Mouse (Mus musculus) layer of hippocampus, adult 9-11 months (tissue): ENCODE data around the gene Rab11fip3.

ENCODE experiments used
- DNase-seq: peaks from one replicate; pipeline ENCODE4 v3.0.0; 2022

The Rab11fip3 gene

GRCm38 (mm10) chr17:26028261-26028660 lies 41.1 kb downstream of the Rab11fip3 start:
- no peak for DNase-seq

GRCm38 (mm10) chr17:26024674-26025073 lies 44.7 kb downstream of the Rab11fip3 start:
- DNase-seq = no peak

GRCm38 (mm10) chr17:26023966-26024365 lies 45.4 kb downstream of the Rab11fip3 start:
- no peak for DNase-seq

- DNase-seq = no peak
Observed at GRCm38 (mm10) chr17:26023181-26023580, 46.2 kb downstream of the Rab11fip3 start.

- DNase-seq = no peak
Observed at GRCm38 (mm10) chr17:26021728-26022341, 47.5 kb downstream of the Rab11fip3 start.

- DNase-seq = no peak
Observed at GRCm38 (mm10) chr17:26020848-26021347, 48.5 kb downstream of the Rab11fip3 start.

GRCm38 (mm10) chr17:26018388-26018787 lies 51.0 kb downstream of the Rab11fip3 start:
- DNase-seq = no peak

- no peak for DNase-seq
Observed at GRCm38 (mm10) chr17:26017949-26018348, 51.4 kb downstream of the Rab11fip3 start.

- peak; percentile 59 for DNase-seq
Observed at GRCm38 (mm10) chr17:26017021-26017420, 52.3 kb downstream of the Rab11fip3 start.

- DNase-seq = peak; percentile 86
Observed at GRCm38 (mm10) chr17:26013711-26014110, 55.6 kb downstream of the Rab11fip3 start.

GRCm38 (mm10) chr17:26011841-26012460 lies 57.4 kb downstream of the Rab11fip3 start:
- peak; percentile 61 for DNase-seq

- DNase-seq = peak; percentile 81
Observed at GRCm38 (mm10) chr17:26009540-26009939, 59.8 kb downstream of the Rab11fip3 start.

GRCm38 (mm10) chr17:26008787-26009186 lies 60.6 kb downstream of the Rab11fip3 start:
- DNase-seq = no peak

GRCm38 (mm10) chr17:26008331-26008730 lies 61.0 kb downstream of the Rab11fip3 start:
- DNase-seq = no peak

GRCm38 (mm10) chr17:26007646-26008045 lies 61.7 kb downstream of the Rab11fip3 start:
- DNase-seq = no peak

- no peak for DNase-seq
Observed at GRCm38 (mm10) chr17:26005731-26006450, 63.5 kb downstream of the Rab11fip3 start.

GRCm38 (mm10) chr17:26004711-26005110 lies 64.6 kb downstream of the Rab11fip3 start:
- no peak for DNase-seq

GRCm38 (mm10) chr17:26003864-26004263 lies 65.5 kb downstream of the Rab11fip3 start:
- no peak for DNase-seq

- DNase-seq = no peak
Observed at GRCm38 (mm10) chr17:25998425-25998824, 70.9 kb downstream of the Rab11fip3 start.

GRCm38 (mm10) chr17:25993489-25993888 lies 75.9 kb downstream of the Rab11fip3 start:
- DNase-seq = no peak

GRCm38 (mm10) chr17:25992274-25992673 lies 77.1 kb downstream of the Rab11fip3 start:
- no peak for DNase-seq

- DNase-seq = no peak
Observed at GRCm38 (mm10) chr17:25990331-25990730, 79.0 kb downstream of the Rab11fip3 start.
